Mouse (Mus musculus): Measurements from ENCODE around the gene Zfp385a. TPM values are rescaled to one million over a fixed set of nuclear protein-coding genes. Genes with fewer than 3 reads are reported as not detected.

Zfp385a gene
- polyA plus RNA-seq, 2 experiments = 16.4 to 23.4 TPM

GRCm38 (mm10) chr15:103313495-103314095, 26.3 kb downstream of the Zfp385a start:
- no peak overlapping the region for H3K27ac ChIP-seq (replicated peaks; ENCODE audit: low read depth, low read length)
- no peak for ATAC-seq (ENCODE audit: low FRiP score, low read depth)
- H3K27me3 ChIP-seq (ENCODE audit: control insufficient read depth, insufficient read depth, low read length) = no peaks in the 10 kb centered on the region
- H3K9me3 ChIP-seq (ENCODE audit: control insufficient read depth, low read length) = no peaks in the 10 kb centered on the region
- peak overlapping the region; percentile 50; the same call in 1 of the 2 replicates for H3K4me2 ChIP-seq (replicated peaks; ENCODE audit: low read depth, low read length, severe bottlenecking)
- WGBS = 19% methylated on average over 18 of the region's 18 CpGs
- peaks cover 27% of the 10 kb centered on the region for H3K4me1 ChIP-seq (ENCODE audit: control insufficient read depth, insufficient read depth, low read length)
- TF ChIP-seq POLR2A (IDR thresholded peaks at IDR 0.05; ENCODE audit: borderline replicate concordance, extremely low read depth, insufficient read depth, insufficient read length) = no peak
- no peak overlapping the region for H3K9ac ChIP-seq (ENCODE audit: low read depth, low read length, severe bottlenecking)
- DNase-seq (ENCODE audit: low spot score) = peak; percentile 91
- H3K36me3 ChIP-seq (ENCODE audit: control insufficient read depth, insufficient read depth, low read length) = peaks cover 38% of the 10 kb centered on the region
- no peak overlapping the region for H3K4me3 ChIP-seq (replicated peaks; ENCODE audit: low read length)

GRCm38 (mm10) chr15:103310365-103310910, 29.5 kb downstream of the Zfp385a start, which contains the start of gene Gpr84:
Gene Gpr84, minus strand, starts transcription at chr15:103310612.
- H3K27ac ChIP-seq (replicated peaks; ENCODE audit: low read depth, low read length) = no peak within 1 kb of the TSS
- whole genome bisulfite sequencing = 43% methylated on average over 6 of the region's 6 CpGs
- TF ChIP-seq POLR2A (IDR thresholded peaks at IDR 0.05; ENCODE audit: borderline replicate concordance, extremely low read depth, insufficient read depth, insufficient read length) = no peak
- no peak for DNase-seq (ENCODE audit: low spot score)
- H3K4me2 ChIP-seq (replicated peaks; ENCODE audit: low read depth, low read length, severe bottlenecking) = no peak within 1 kb of the TSS
- H3K36me3 ChIP-seq (ENCODE audit: control insufficient read depth, insufficient read depth, low read length) = peaks cover 8% of the 10 kb centered on the region
- no peaks in the 10 kb centered on the region for H3K27me3 ChIP-seq (ENCODE audit: control insufficient read depth, insufficient read depth, low read length)
- peaks cover 39% of the 10 kb centered on the region for H3K4me1 ChIP-seq (ENCODE audit: control insufficient read depth, insufficient read depth, low read length)
- ATAC-seq (ENCODE audit: low FRiP score, low read depth) = no peak
- H3K9ac ChIP-seq (ENCODE audit: low read depth, low read length, severe bottlenecking) = no peak within 1 kb of the TSS
- H3K4me3 ChIP-seq (replicated peaks; ENCODE audit: low read length) = no peak within 1 kb of the TSS
- H3K9me3 ChIP-seq (ENCODE audit: control insufficient read depth, low read length) = no peaks in the 10 kb centered on the region

- 0 out of 2 replicates have a peak overlapping the region, but pooled peaks have one; percentile 21 for H3K9ac ChIP-seq (ENCODE audit: low read depth, low read length, severe bottlenecking)
- H3K4me1 ChIP-seq (ENCODE audit: control insufficient read depth, insufficient read depth, low read length) = peaks cover 33% of the 10 kb centered on the region
- H3K4me3 ChIP-seq (replicated peaks; ENCODE audit: low read length) = no peak overlapping the region; the same call in 1 of the 2 replicates
- no peak overlapping the region for H3K27ac ChIP-seq (replicated peaks; ENCODE audit: low read depth, low read length)
- no peak for TF ChIP-seq POLR2A (IDR thresholded peaks at IDR 0.05; ENCODE audit: borderline replicate concordance, extremely low read depth, insufficient read depth, insufficient read length)
- ATAC-seq (ENCODE audit: low FRiP score, low read depth) (no peak), DNase-seq (ENCODE audit: low spot score) (no peak)
- 0 out of 2 replicates have a peak, but pooled peaks cover 2% of the 10 kb centered on the region for H3K36me3 ChIP-seq (ENCODE audit: control insufficient read depth, insufficient read depth, low read length)
- H3K4me2 ChIP-seq (replicated peaks; ENCODE audit: low read depth, low read length, severe bottlenecking) = peak overlapping the region; percentile 25
- 65% methylated on average over 26 of the region's 26 CpGs for WGBS
- no peaks in the 10 kb centered on the region for H3K27me3 ChIP-seq (ENCODE audit: control insufficient read depth, insufficient read depth, low read length)
- H3K9me3 ChIP-seq (ENCODE audit: control insufficient read depth, low read length) = no peaks in the 10 kb centered on the region
Observed at GRCm38 (mm10) chr15:103308876-103309580, 30.9 kb downstream of the Zfp385a start.

- no peak for TF ChIP-seq POLR2A (IDR thresholded peaks at IDR 0.05; ENCODE audit: borderline replicate concordance, extremely low read depth, insufficient read depth, insufficient read length)
- Histone ChIP-seq H3K9ac (ENCODE audit: low read depth, low read length, severe bottlenecking) (peak overlapping the region; percentile 21; the same call in 1 of the 2 replicates), H3K4me2 (replicated peaks; ENCODE audit: low read depth, low read length, severe bottlenecking) (peak overlapping the region; percentile 25), H3K4me1 (ENCODE audit: control insufficient read depth, insufficient read depth, low read length) (peaks cover 38% of the 10 kb centered on the region), H3K36me3 (ENCODE audit: control insufficient read depth, insufficient read depth, low read length) (no peaks in the 10 kb centered on the region), H3K4me3 (replicated peaks; ENCODE audit: low read length) (no peak overlapping the region; the same call in 1 of the 2 replicates), H3K9me3 (ENCODE audit: control insufficient read depth, low read length) (no peaks in the 10 kb centered on the region), H3K27ac (replicated peaks; ENCODE audit: low read depth, low read length) (no peak overlapping the region), H3K27me3 (ENCODE audit: control insufficient read depth, insufficient read depth, low read length) (no peaks in the 10 kb centered on the region)
- DNase-seq (ENCODE audit: low spot score) = no peak
- WGBS = 44% methylated on average over 28 of the region's 28 CpGs
- no peak for ATAC-seq (ENCODE audit: low FRiP score, low read depth)
Observed at GRCm38 (mm10) chr15:103308056-103308875, 31.6 kb downstream of the Zfp385a start.

GRCm38 (mm10) chr15:103307125-103307524, 32.8 kb downstream of the Zfp385a start:
- Histone ChIP-seq H3K4me2 (replicated peaks; ENCODE audit: low read depth, low read length, severe bottlenecking) (no peak overlapping the region), H3K9me3 (ENCODE audit: control insufficient read depth, low read length) (no peaks in the 10 kb centered on the region), H3K27ac (replicated peaks; ENCODE audit: low read depth, low read length) (no peak overlapping the region), H3K4me1 (ENCODE audit: control insufficient read depth, insufficient read depth, low read length) (peaks cover 49% of the 10 kb centered on the region), H3K27me3 (ENCODE audit: control insufficient read depth, insufficient read depth, low read length) (no peaks in the 10 kb centered on the region), H3K36me3 (ENCODE audit: control insufficient read depth, insufficient read depth, low read length) (no peaks in the 10 kb centered on the region), H3K9ac (ENCODE audit: low read depth, low read length, severe bottlenecking) (no peak overlapping the region), H3K4me3 (replicated peaks; ENCODE audit: low read length) (no peak overlapping the region)
- peak; percentile 94 for DNase-seq (ENCODE audit: low spot score)
- no peak for TF ChIP-seq POLR2A (IDR thresholded peaks at IDR 0.05; ENCODE audit: borderline replicate concordance, extremely low read depth, insufficient read depth, insufficient read length)
- ATAC-seq (ENCODE audit: low FRiP score, low read depth) = no peak
- 4% methylated on average over 7 of the region's 7 CpGs for WGBS
